Mouse (Mus musculus) heart, embryonic 15.5 days (tissue): ENCODE data around the gene Cacna1c. TPM values are rescaled to one million over a fixed set of nuclear protein-coding genes. Genes with fewer than 3 reads are reported as not detected.

Experiments
- ATAC-seq: fragments of 200-750 bp; cut with Nextera tagmentation; replicated peaks from 2 replicates; pipeline ENCODE4 v1.8.0; 2017; ENCODE audit warnings: low read depth, moderate TSS enrichment; ENCODE audit not compliant: insufficient number of reproducible peaks, insufficient read depth, low FRiP score
- H3K27ac ChIP-seq: fragments of 300-500 bp; sonication (generic); 2 replicates; pipeline ENCODE4 v1.5.1; 2015; ENCODE audit warnings: mild to moderate bottlenecking, inconsistent platforms
- H3K27me3 ChIP-seq: fragments of 300-500 bp; sonication (generic); 2 replicates; pipeline ENCODE4 v1.6.1; 2015; ENCODE audit warnings: inconsistent platforms
- H3K36me3 ChIP-seq: fragments of 300-500 bp; sonication (generic); 2 replicates; pipeline ENCODE4 v1.6.1; 2015; ENCODE audit warnings: mild to moderate bottlenecking, inconsistent platforms
- H3K4me1 ChIP-seq: fragments of 300-500 bp; sonication (generic); replicated peaks from 2 replicates; pipeline ENCODE4 v1.6.1; 2015; ENCODE audit warnings: inconsistent platforms
- H3K4me2 ChIP-seq: fragments of 300-500 bp; sonication (generic); 2 replicates; pipeline ENCODE4 v1.6.1; 2015; ENCODE audit warnings: inconsistent platforms, mild to moderate bottlenecking, moderate library complexity
- H3K4me3 ChIP-seq: fragments of 300-500 bp; sonication (generic); 2 replicates; pipeline ENCODE4 v1.5.1; 2015; ENCODE audit warnings: mild to moderate bottlenecking, inconsistent platforms
- H3K9ac ChIP-seq: fragments of 300-500 bp; sonication (generic); 2 replicates; pipeline ENCODE4 v1.6.1; 2015; ENCODE audit warnings: mild to moderate bottlenecking, inconsistent platforms
- H3K9me3 ChIP-seq: fragments of 300-500 bp; sonication (generic); replicated peaks from 2 replicates; pipeline ENCODE4 v1.6.1; 2016; ENCODE audit warnings: inconsistent platforms
- WGBS: fragments of 180-500 bp; shearing (Covaris S2); methylation state at CpG from one replicate; pipeline ENCODE4 v1.1.7; 2015; ENCODE audit warnings: mixed read lengths; 5-methylcytosine and 5-hydroxymethylcytosine counted together
- polyA plus RNA-seq: library from polyadenylated mRNA; unstranded; fragments of >200 nt; fragmentation: Nextera tagmentation; extraction: Ambion mirVana; gene quantifications from 2 replicates; pipeline ENCODE4 v1.2.1, GENCODE M21; 2015

Gene Cacna1c
- polyA plus RNA-seq, 1 experiment from 2014 or later = 65.3 TPM

DNA sequence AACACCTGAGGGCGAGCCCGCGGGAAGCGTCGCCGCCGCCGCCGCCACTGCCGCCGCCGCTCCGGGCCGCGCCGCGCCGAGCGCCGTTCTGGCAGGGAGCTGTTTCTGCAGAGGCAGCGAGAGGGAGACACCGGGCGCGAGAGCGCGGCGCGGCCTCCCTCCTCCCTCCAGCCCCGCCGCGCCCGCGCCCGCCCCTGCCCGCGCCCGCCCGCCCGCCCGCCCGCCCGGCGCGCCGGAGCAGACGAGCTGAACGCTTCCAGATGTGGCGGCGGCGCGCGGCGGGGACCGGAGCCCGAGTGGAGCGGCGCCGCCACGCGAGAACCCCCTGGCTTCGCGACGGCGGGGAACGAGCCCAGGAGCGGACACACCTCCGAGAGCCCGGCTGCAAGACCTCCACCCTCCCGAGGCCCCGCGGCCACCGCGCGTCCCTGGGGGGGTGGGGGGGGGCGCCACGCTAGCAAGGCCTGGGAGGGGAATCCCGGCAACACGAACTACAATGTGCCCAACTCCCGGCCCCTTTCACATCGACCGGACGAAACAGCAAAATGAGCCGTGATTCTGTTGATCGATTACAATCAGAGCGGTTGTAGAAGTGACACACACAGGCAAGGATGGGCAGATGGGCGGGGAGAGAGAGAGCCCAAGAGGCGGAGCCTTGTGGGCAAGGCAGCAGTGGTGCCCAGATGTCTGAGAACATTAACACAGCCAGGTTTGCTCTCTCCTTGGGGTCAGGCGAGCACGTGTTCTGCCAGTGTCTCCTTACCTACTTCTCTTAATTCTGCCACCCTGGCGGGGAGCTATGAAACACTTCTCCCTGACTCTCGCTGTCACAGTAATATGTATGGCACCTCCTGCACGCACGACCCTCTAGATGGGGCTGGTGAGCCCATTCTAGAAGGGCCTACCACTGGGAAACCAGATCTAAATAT, 87.5 kb downstream of the Cacna1c start:
- Histone ChIP-seq H3K27ac (peak overlapping the region; percentile 60), H3K9me3 (no peaks in the 10 kb centered on the region), H3K4me1 (peaks cover 65% of the 10 kb centered on the region), H3K4me2 (peak overlapping the region; percentile 98), H3K9ac (peak overlapping the region; percentile 70), H3K4me3 (peak overlapping the region; percentile 63), H3K36me3 (no peaks in the 10 kb centered on the region), H3K27me3 (peaks cover 7% of the 10 kb centered on the region)
- WGBS = 2% methylated on average over 45 of the region's 93 CpGs
- ATAC-seq = peak; percentile 71

DNA sequence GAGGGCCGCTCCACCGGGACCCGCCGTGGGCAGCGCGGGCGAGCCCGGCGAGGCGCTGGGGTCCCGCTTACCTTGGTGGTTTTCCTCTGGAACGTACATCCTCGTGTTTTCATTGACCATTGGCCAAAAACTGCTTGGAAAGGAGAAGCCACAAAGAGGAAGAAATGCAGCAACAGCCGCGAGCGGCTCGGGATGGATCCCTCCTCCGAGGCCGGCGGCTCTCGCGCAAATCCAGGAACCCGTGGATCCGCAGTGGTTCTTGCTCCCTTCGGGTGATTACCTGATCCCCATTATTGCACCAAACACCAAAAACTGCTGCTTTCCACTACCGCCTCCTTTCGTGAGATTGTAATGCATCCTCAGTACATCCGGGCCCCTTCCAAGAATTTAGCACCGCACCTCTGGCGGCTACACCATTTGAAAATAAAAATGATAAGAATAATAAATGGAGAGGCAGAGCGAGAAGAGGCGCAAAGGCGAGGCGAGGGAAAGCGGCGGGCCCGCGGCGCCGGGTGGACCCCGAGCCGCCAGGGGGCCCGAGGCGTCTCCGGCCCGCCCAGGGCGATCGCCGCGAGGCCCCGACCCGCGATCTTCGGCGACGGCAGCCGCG, 88.3 kb downstream of the Cacna1c start:
- H3K4me3 ChIP-seq = peak overlapping the region; percentile 63
- peak overlapping the region; percentile 70 for H3K9ac ChIP-seq
- under 1% methylated on average over 46 of the region's 58 CpGs for WGBS
- no peaks in the 10 kb centered on the region for H3K9me3 ChIP-seq
- H3K4me2 ChIP-seq = peak overlapping the region; percentile 98
- peaks cover 66% of the 10 kb centered on the region for H3K4me1 ChIP-seq
- peak overlapping the region; percentile 60 for H3K27ac ChIP-seq
- peaks cover 7% of the 10 kb centered on the region for H3K27me3 ChIP-seq
- H3K36me3 ChIP-seq = no peaks in the 10 kb centered on the region
- no peak for ATAC-seq

DNA sequence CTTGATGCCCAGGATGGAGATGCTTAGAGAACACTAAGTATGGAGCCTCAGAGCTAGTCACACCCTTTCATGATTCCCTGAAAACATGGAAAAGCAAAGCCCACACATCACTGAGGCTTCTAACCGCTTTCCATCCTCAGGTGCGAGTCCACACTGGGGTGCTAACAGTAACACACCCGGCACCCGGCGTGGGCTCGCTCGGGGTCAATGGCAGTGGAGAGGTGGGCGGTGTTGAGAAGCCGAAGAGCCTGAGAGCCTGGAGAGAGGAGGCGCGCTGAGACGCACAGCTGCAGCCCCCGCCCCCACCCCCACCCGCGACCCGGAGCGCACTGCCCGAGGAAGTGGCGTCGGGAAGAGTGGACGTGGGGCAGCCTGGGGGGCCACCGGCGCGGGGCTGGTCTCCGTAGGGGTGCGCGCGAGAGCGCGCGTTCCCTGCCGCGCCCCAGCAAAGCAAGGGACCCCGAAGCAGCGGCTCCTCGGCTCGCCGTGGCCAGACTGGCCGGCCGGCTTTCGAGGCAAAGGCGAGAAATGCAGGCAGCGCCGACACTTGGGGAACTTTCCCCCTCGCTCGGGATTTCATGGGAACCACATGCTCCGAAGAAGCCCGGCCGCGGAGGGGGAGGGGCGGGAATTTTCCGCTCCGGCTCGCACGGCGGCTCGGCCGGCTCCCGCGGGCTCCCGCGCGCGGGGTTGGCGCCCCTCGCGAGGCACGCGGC, 88.9 kb downstream of the Cacna1c start:
- H3K4me1 ChIP-seq = peaks cover 71% of the 10 kb centered on the region
- H3K4me3 ChIP-seq = peak overlapping the region; percentile 63
- H3K36me3 ChIP-seq = no peaks in the 10 kb centered on the region
- H3K9ac ChIP-seq = peak overlapping the region; percentile 70
- peak overlapping the region; percentile 60; the same call in 1 of the 2 replicates for H3K27ac ChIP-seq
- 0 out of 2 replicates have a peak, but pooled peaks have one; percentile 3 for ATAC-seq
- H3K9me3 ChIP-seq = no peaks in the 10 kb centered on the region
- H3K4me2 ChIP-seq = peak overlapping the region; percentile 98
- peaks cover 7% of the 10 kb centered on the region for H3K27me3 ChIP-seq
- 2% methylated on average over 69 of the region's 69 CpGs for WGBS

DNA sequence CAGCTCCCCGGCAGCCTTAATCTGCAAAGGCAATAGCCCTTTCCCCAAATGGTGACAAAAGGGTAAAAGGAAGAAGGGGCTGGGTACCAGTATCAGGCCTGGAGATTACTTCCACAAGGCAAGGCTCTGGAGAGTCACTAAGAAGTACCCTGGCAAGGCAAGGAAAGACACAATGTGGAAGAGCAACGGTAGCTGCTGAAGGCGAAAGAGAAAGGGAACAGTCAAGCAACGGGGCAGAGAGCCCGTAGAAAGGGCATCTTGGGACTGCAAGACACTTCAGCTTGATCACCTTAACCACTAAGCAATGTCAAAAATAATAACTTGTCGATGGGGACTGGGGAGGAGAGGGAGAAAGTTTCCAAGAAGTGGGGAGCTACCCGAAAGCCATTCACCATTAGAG, 89.5 kb downstream of the Cacna1c start:
- Histone ChIP-seq H3K9me3 (no peaks in the 10 kb centered on the region), H3K9ac (no peak overlapping the region; the same call in 1 of the 2 replicates), H3K27ac (no peak overlapping the region), H3K4me1 (peaks cover 76% of the 10 kb centered on the region), H3K36me3 (no peaks in the 10 kb centered on the region), H3K27me3 (peaks cover 7% of the 10 kb centered on the region), H3K4me2 (peak overlapping the region; percentile 98), H3K4me3 (peak overlapping the region; percentile 63)
- no peak for ATAC-seq
- WGBS = 31% methylated on average over 7 of the region's 7 CpGs

DNA sequence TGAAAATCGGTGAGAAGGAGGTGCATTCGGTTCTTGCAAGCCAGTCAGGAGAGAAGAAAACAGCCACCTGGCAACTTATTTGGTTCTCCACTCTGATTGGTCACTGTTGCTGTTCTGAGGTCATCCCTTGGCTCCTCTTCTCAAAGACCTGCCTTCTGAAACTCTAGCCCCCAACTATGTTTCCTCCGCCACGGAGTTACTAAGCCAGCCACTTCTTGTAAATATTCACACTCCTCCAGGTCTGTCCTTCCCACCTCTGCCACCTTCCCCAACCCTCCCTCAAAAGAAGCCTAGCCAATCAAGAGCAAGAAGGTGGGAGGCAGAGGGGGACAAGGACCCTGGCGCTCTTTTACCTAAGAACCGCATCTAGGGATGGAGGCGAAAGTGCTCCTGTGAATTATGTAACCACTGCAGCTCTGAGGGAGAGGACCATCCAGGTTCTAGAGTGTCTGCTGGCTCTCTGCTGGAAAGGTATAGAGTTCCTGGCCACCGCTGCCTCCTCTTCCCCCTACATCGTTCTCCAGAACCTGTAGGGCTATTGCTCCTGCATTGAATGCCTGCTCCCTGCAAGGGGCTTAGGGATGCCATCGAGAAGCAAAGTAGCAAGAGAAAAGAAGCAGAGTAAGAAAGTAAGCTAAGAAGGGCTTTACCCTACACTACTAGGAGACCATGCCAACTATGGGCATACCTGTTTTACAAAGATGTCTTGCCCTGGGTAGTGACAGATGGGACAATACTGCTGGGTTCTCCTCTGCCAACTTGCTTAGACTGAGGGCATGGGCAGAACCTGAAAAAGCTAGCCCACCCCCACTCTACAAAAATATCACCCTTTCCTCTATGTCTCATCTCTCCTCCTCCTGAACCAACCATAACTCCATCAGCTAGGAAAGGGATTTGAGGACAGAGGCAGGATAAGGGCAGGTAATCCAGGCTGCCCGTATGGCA, 90.3 kb downstream of the Cacna1c start:
- H3K27me3 ChIP-seq = peaks cover 7% of the 10 kb centered on the region
- H3K4me3 ChIP-seq = peak overlapping the region; percentile 63; the same call in 1 of the 2 replicates
- no peak overlapping the region for H3K27ac ChIP-seq
- ATAC-seq = no peak
- peaks cover 77% of the 10 kb centered on the region for H3K4me1 ChIP-seq
- H3K9me3 ChIP-seq = no peaks in the 10 kb centered on the region
- peak overlapping the region; percentile 98; the same call in 1 of the 2 replicates for H3K4me2 ChIP-seq
- 41% methylated on average over 11 of the region's 11 CpGs for WGBS
- H3K9ac ChIP-seq = no peak overlapping the region; the same call in 1 of the 2 replicates
- no peaks in the 10 kb centered on the region for H3K36me3 ChIP-seq

DNA sequence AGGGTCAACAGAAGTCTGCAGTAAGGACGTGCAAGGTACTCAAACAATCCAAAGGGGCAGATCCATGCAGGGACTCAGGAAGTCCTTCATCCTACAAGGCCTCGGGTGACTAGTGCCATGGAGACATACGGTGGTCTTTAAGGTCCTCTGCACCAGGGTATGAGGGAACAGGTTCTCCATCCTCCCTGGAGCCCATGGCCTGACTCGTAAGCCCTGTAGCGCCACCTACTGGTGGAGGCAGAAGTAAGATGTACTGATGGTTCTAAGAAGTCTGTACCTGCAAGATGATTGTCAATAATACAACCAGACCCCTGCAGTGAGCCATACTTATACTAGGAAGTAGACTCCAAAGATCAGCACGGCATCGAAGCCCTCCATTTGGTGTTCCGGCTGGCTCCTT, 92.0 kb downstream of the Cacna1c start:
- 40% methylated on average over 8 of the region's 8 CpGs for WGBS
- peaks cover 75% of the 10 kb centered on the region for H3K4me1 ChIP-seq

DNA sequence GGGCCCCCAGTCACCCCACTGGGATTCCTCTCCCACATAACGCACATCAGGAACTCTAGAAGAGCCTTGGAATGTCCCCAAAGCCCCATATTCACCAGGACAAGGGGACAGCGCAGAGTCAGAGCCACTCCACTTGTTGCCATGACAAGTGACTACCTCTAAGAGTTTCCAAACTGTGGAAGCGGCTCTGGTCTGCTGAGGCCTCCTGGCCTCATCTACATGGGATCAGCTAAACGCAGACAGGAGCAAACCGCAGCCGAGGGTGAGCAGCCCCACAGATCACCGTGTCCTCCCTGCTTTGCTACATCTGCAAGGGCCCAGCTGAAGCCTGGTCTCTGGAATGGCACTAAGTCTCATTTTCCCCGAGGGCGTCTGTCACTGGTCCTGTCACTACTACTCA, 93.3 kb downstream of the Cacna1c start:
- Histone ChIP-seq H3K27ac (no peak overlapping the region), H3K4me3 (no peak overlapping the region), H3K36me3 (no peaks in the 10 kb centered on the region), H3K4me2 (no peak overlapping the region), H3K27me3 (peaks cover 4% of the 10 kb centered on the region; the same call in 1 of the 2 replicates), H3K4me1 (peaks cover 79% of the 10 kb centered on the region), H3K9me3 (no peaks in the 10 kb centered on the region), H3K9ac (no peak overlapping the region)
- WGBS = 68% methylated on average over 9 of the region's 9 CpGs
- no peak for ATAC-seq

More for the DNA sequence above, 92.0 kb downstream of the Cacna1c start:
- no peak overlapping the region for H3K4me3 ChIP-seq
- no peak overlapping the region for H3K9ac ChIP-seq
- ATAC-seq = no peak
- peaks cover 4% of the 10 kb centered on the region; the same call in 1 of the 2 replicates for H3K27me3 ChIP-seq
- H3K4me2 ChIP-seq = no peak overlapping the region
- H3K9me3 ChIP-seq = no peaks in the 10 kb centered on the region
- no peak overlapping the region for H3K27ac ChIP-seq
- no peaks in the 10 kb centered on the region for H3K36me3 ChIP-seq

DNA sequence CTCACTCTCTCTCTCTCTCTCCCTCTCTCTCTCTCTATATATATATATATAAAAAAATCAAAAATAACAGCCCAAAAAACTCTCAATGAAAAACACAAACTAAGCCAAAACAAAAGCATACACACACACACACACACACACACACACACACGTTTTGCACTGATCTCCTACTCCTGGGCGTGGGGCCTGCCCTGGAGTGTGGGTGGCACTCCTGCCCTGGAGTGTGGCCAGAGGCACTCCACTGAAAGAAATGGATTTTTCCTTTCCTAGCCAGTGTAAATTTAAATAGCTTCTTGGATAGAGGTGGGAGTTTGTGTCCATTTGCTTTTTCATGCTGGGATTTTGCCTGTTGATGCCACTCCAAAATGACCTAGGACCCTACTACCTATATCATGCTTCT, 96.9 kb downstream of the Cacna1c start:
- Histone ChIP-seq H3K27me3 (no peaks in the 10 kb centered on the region), H3K9ac (no peak overlapping the region), H3K4me1 (peaks cover 82% of the 10 kb centered on the region), H3K9me3 (no peaks in the 10 kb centered on the region), H3K4me3 (no peak overlapping the region), H3K36me3 (no peaks in the 10 kb centered on the region), H3K27ac (no peak overlapping the region), H3K4me2 (no peak overlapping the region)
- ATAC-seq = no peak
- 33% methylated on average over 2 of the region's 2 CpGs for WGBS

DNA sequence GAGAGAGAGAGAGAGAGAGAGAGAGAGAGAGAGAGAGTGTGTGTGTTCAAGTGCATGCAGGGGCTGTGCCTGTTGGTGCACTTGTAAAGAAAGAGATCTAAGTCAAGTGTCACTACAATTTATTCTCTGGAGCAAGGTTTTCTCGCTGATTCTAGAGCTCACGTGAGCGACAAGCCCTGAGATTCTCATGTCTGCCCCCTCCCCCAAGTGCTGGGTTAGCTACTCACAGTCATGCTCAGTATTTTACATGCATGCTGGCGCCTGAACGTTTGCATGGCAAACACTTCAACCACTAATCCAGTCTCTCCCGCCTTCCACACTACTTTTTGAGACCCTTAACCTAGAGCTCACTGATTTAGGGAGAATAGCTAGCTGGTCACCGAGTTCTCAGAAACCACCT, 99.7 kb downstream of the Cacna1c start:
- no peak overlapping the region for H3K4me2 ChIP-seq
- H3K9ac ChIP-seq = no peak overlapping the region
- no peaks in the 10 kb centered on the region for H3K27me3 ChIP-seq
- no peaks in the 10 kb centered on the region for H3K36me3 ChIP-seq
- 65% methylated on average over 7 of the region's 7 CpGs for WGBS
- H3K4me1 ChIP-seq = peaks cover 61% of the 10 kb centered on the region
- no peaks in the 10 kb centered on the region for H3K9me3 ChIP-seq
- H3K4me3 ChIP-seq = no peak overlapping the region
- H3K27ac ChIP-seq = no peak overlapping the region
- no peak for ATAC-seq

DNA sequence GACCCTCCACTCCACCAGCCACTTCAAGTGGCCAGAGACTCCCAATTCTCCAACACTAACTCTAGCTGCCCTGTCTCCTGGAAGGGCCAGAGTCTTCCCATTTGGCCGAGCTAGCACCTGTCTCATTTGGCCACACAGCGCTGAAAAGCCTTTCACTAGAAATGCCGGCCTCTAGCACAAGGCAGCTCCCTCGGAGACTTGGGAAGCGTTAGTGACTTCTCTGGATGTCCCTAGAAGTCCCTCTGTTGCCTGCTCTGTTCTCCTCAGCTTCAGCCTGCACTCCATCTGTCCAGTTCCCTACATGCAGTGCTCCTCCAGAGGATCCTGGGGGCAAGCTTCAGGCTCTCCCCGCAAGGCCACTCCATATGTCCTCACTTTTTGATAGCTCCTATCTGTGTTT, 101.1 kb downstream of the Cacna1c start:
- ATAC-seq = no peak
- peaks cover 58% of the 10 kb centered on the region for H3K4me1 ChIP-seq
- H3K4me3 ChIP-seq = no peak overlapping the region
- no peak overlapping the region for H3K4me2 ChIP-seq
- no peaks in the 10 kb centered on the region for H3K36me3 ChIP-seq
- no peak overlapping the region for H3K27ac ChIP-seq
- 65% methylated on average over 6 of the region's 6 CpGs for WGBS
- no peaks in the 10 kb centered on the region for H3K27me3 ChIP-seq
- no peaks in the 10 kb centered on the region for H3K9me3 ChIP-seq
- no peak overlapping the region for H3K9ac ChIP-seq
